Mouse (Mus musculus) adrenal gland, postnatal 4 days (tissue): ENCODE data around the gene Ccr6. TPM values are rescaled to one million over a fixed set of nuclear protein-coding genes. Genes with fewer than 3 reads are reported as not detected.
"Not testable (repeated sequence)": the region's sequence is repeated elsewhere in the genome, so short reads cannot be mapped to it uniquely, and the experiment has no call there.

ENCODE experiments used
- DNase-seq, 2 experiments: peaks; one replicate each; pipeline ENCODE4 v3.0.0; 2021 to 2022; ENCODE audit warnings: low spot score in 2 of 2, mixed read lengths in 2 of 2
- total RNA-seq, 2 experiments: library from RNA; stranded (reverse); gene quantifications; 2 replicates each; pipeline ENCODE4 v1.2.3; 2021

Ccr6 gene
- total RNA-seq, 2 experiments from 2014 or later = not detected

- no peak for DNase-seq
These were observed 2.1 kb upstream of the Ccr6 start for GRCm38 (mm10) chr17:8233618-8234214.

GRCm38 (mm10) chr17:8234537-8234936 lies 1.3 kb upstream of the Ccr6 start:
- DNase-seq = no peak

- no peak for DNase-seq
These were observed 2.3 kb downstream of the Ccr6 start for GRCm38 (mm10) chr17:8238012-8238710.

- DNase-seq = no peak
These were observed 3.7 kb downstream of the Ccr6 start for GRCm38 (mm10) chr17:8239561-8239960.

GRCm38 (mm10) chr17:8240517-8240916 lies 4.7 kb downstream of the Ccr6 start:
- no peak for DNase-seq

- DNase-seq = no peak
These were observed 5.8 kb downstream of the Ccr6 start for GRCm38 (mm10) chr17:8241645-8242044.

- DNase-seq = no peak
These were observed 6.3 kb downstream of the Ccr6 start for GRCm38 (mm10) chr17:8242186-8242585.

- no peak for DNase-seq
These were observed 8.3 kb downstream of the Ccr6 start for GRCm38 (mm10) chr17:8244124-8244523.

GRCm38 (mm10) chr17:8246102-8246754 lies 10.4 kb downstream of the Ccr6 start:
- no peak for DNase-seq

- DNase-seq = no peak
These were observed 15.9 kb downstream of the Ccr6 start for GRCm38 (mm10) chr17:8251704-8252103.

GRCm38 (mm10) chr17:8254268-8254667 lies 18.4 kb downstream of the Ccr6 start:
- DNase-seq = no peak

GRCm38 (mm10) chr17:8254914-8255313 lies 19.1 kb downstream of the Ccr6 start:
- DNase-seq = no peak

- no peak for DNase-seq
These were observed 19.7 kb downstream of the Ccr6 start for GRCm38 (mm10) chr17:8255583-8255982.

- no peak for DNase-seq
These were observed 21.1 kb downstream of the Ccr6 start for GRCm38 (mm10) chr17:8256982-8257381.

- not testable (repeated sequence) for DNase-seq
These were observed 28.8 kb downstream of the Ccr6 start for GRCm38 (mm10) chr17:8264638-8265037.

GRCm38 (mm10) chr17:8272054-8272749 lies 36.4 kb downstream of the Ccr6 start:
- DNase-seq = no peak

GRCm38 (mm10) chr17:8272951-8273350 lies 37.1 kb downstream of the Ccr6 start:
- DNase-seq = no peak

- DNase-seq = no peak
These were observed 40.2 kb downstream of the Ccr6 start for GRCm38 (mm10) chr17:8276071-8276470.

GRCm38 (mm10) chr17:8276680-8277079 lies 40.8 kb downstream of the Ccr6 start:
- no peak for DNase-seq

- no peak for DNase-seq
These were observed 41.4 kb downstream of the Ccr6 start for GRCm38 (mm10) chr17:8277266-8277665.

- no peak for DNase-seq
These were observed 42.5 kb downstream of the Ccr6 start for GRCm38 (mm10) chr17:8278356-8278755.
